Mouse (Mus musculus): ENCODE results near the gene Tmem9. TPM values are rescaled to one million over a fixed set of nuclear protein-coding genes. Genes with fewer than 3 reads are reported as not detected.

Tmem9 gene
- polyA plus RNA-seq, 1 experiment: 20.4 TPM

DNA sequence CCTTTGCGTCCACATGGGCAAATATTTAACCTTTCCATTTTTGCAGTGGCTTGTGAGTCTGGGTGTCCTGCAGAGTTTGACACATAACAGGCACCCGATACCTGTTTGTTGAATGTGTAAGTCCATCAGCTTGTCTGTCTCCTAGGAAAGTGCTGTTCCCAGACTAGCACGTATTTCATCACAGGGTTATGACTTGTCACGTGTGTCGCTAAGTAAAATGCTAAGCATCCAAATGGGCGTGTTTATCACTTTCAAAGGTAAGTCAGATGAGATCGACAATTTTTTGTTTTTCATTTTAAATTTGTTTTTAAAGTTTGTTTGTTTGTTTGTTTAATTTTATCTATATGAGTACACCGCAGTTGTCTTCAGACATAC is 196 bp downstream of the Tmem9 start:
- Histone ChIP-seq H3K36me3 (ENCODE audit: control insufficient read depth, insufficient read depth, low read length) (no peaks in the 10 kb centered on the region), H3K27me3 (ENCODE audit: control insufficient read depth, insufficient read depth, low read length) (peaks cover 3% of the 10 kb centered on the region; the same call in 1 of the 2 replicates), H3K27ac (ENCODE audit: insufficient read depth, low read depth, low read length) (no peak overlapping the region), H3K4me1 (ENCODE audit: control insufficient read depth, insufficient read depth, insufficient read length, low read length) (peaks cover 3% of the 10 kb centered on the region; the same call in 1 of the 2 replicates), H3K4me3 (ENCODE audit: low read depth, low read length) (0 out of 2 replicates have a peak overlapping the region, but pooled peaks have one; percentile 65)
- TF ChIP-seq CTCF (IDR thresholded peaks at IDR 0.05; ENCODE audit: extremely low read depth, insufficient read length, insufficient replicate concordance, low read depth, low read length): no peak
- no peak for TF ChIP-seq POLR2A (IDR thresholded peaks at IDR 0.05; ENCODE audit: low read depth, low read length)
- WGBS: 13% methylated on average over 8 of the region's 8 CpGs

DNA sequence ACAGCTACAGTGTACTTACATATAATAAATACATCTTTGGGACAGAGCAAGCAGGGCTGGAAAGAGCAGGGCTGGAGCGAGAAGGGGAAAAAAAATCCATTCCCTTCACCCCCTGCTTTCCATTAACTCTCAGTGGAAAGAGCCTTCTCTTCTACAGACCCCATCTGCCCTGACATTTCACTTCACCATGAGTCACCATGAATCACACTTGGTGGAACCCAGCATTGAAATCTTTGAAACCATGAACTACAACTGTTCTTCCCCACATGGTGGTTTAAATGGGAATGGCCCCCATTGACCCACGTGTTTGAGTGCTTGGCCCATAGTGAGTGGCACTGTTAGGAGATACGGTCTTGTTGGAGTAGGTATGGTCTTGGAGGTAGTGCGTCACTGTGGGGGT is 2.3 kb downstream of the Tmem9 start:
- H3K27me3 ChIP-seq (ENCODE audit: control insufficient read depth, insufficient read depth, low read length): peaks cover 8% of the 10 kb centered on the region
- H3K36me3 ChIP-seq (ENCODE audit: control insufficient read depth, insufficient read depth, low read length): no peaks in the 10 kb centered on the region
- H3K27ac ChIP-seq (ENCODE audit: insufficient read depth, low read depth, low read length): no peak overlapping the region
- WGBS: 92% methylated on average over 4 of the region's 4 CpGs
- peaks cover 3% of the 10 kb centered on the region; the same call in 1 of the 2 replicates for H3K4me1 ChIP-seq (ENCODE audit: control insufficient read depth, insufficient read depth, insufficient read length, low read length)
- no peak for TF ChIP-seq POLR2A (IDR thresholded peaks at IDR 0.05; ENCODE audit: low read depth, low read length)
- no peak for TF ChIP-seq CTCF (IDR thresholded peaks at IDR 0.05; ENCODE audit: extremely low read depth, insufficient read length, insufficient replicate concordance, low read depth, low read length)
- no peak overlapping the region for H3K4me3 ChIP-seq (ENCODE audit: low read depth, low read length)

DNA sequence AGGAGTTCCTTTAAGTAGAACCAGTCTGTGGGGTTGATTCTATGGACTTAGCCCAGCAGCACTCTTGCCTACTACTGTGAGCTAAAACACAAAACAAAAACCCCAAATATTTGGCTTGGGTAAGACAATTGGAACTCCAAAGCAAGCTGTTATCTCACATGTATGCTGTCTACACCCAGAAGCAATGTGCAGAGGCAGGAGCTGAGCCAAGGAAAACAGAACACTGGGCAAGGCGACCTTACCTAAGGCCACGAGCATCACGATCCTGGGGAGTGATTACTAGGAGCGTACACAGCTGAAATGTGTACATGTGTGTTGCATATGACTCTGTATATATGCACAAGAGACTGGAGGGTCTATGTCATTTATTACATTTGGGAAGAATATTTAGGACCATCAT is 5.6 kb downstream of the Tmem9 start:
- Histone ChIP-seq H3K4me3 (ENCODE audit: low read depth, low read length) (no peak overlapping the region), H3K27ac (ENCODE audit: insufficient read depth, low read depth, low read length) (no peak overlapping the region), H3K36me3 (ENCODE audit: control insufficient read depth, insufficient read depth, low read length) (no peaks in the 10 kb centered on the region), H3K27me3 (ENCODE audit: control insufficient read depth, insufficient read depth, low read length) (peaks cover 4% of the 10 kb centered on the region), H3K4me1 (ENCODE audit: control insufficient read depth, insufficient read depth, insufficient read length, low read length) (peaks cover 1% of the 10 kb centered on the region; the same call in 1 of the 2 replicates)
- 46% methylated on average over 4 of the region's 4 CpGs for WGBS
- no peak for TF ChIP-seq CTCF (IDR thresholded peaks at IDR 0.05; ENCODE audit: extremely low read depth, insufficient read length, insufficient replicate concordance, low read depth, low read length)
- no peak for TF ChIP-seq POLR2A (IDR thresholded peaks at IDR 0.05; ENCODE audit: low read depth, low read length)

DNA sequence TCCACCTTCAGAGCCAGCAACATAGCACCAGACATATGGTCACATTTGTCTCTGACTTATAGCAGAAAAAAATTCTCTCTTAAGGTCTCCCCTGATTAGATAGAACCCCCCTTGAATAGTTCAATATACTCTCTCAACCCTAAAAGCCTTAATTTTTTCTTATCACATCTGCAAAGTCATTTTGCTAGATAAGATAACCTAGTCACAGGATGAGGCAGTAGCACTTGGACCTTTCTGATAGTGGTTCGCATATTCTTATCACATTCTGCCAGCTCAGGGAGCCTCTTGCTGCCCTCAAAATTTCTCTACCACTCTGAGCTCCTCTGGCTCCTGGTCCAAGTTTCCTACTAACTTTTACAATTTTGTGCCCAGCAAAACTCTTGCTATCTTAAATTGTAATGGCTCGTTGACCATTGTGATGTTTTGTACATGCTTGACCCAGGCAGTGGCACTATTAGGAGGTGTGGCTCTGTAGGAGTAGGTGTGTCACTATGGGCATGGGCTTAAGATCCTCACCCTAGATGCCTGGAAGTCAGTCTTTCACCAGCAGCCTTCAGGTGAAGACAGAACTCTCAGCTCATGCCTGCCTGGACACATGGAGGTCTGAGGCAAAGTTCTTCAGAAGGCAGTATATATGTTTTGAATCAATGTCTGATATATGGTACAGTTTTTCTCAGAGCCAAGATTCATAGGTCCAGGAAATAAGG is 7.0 kb downstream of the Tmem9 start:
- TF ChIP-seq POLR2A (IDR thresholded peaks at IDR 0.05; ENCODE audit: low read depth, low read length) (no peak), CTCF (IDR thresholded peaks at IDR 0.05; ENCODE audit: extremely low read depth, insufficient read length, insufficient replicate concordance, low read depth, low read length) (no peak)
- Histone ChIP-seq H3K27me3 (ENCODE audit: control insufficient read depth, insufficient read depth, low read length) (peaks cover 4% of the 10 kb centered on the region; the same call in 1 of the 2 replicates), H3K4me3 (ENCODE audit: low read depth, low read length) (no peak overlapping the region), H3K36me3 (ENCODE audit: control insufficient read depth, insufficient read depth, low read length) (no peaks in the 10 kb centered on the region), H3K4me1 (ENCODE audit: control insufficient read depth, insufficient read depth, insufficient read length, low read length) (peaks cover 1% of the 10 kb centered on the region; the same call in 1 of the 2 replicates), H3K27ac (ENCODE audit: insufficient read depth, low read depth, low read length) (no peak overlapping the region)
- WGBS: 31% methylated on average over 2 of the region's 2 CpGs

DNA sequence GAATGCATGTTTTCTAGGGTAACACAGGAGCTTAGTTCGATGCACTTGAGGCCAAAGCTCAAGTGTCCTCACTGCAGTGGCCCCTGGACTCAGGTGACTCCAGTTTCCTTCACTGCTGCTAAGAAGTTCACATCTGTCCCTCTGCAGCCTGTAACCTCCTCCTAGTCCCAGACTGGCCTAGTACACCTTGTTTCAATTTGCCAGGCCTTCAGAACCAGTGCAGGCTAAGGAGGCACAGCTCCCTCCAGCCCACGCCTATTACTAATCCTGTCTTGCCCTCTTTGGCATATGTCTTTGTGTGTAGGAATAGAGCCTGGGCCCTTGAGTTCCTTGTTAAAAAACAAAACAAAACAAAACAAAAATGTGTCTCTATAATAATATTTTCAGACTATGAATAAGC is 9.4 kb downstream of the Tmem9 start:
- TF ChIP-seq POLR2A (IDR thresholded peaks at IDR 0.05; ENCODE audit: low read depth, low read length) (no peak), CTCF (IDR thresholded peaks at IDR 0.05; ENCODE audit: extremely low read depth, insufficient read length, insufficient replicate concordance, low read depth, low read length) (no peak)

DNA sequence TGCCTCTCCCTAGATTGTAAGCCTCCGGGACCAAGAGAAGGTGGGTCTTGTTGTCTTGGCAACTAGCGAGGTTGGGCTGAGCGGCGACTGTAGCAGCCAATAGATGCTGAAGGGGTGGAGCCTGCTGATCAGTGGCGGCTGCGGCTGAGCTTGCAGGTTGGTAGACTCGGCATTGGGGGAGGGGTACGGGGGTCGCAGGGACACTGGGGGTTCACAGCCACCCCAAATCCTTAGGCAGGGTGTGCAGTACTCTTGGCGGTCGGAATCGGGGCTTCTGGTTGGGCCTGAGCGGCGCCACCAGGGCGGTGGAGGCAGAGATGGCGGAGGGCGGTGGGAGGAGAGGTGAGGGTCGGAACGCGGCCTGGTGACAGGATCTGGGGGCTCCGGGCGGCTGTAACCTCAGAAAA is 10.0 kb downstream of the Tmem9 start:
- WGBS: 1% methylated on average over 22 of the region's 22 CpGs
- H3K4me3 ChIP-seq (ENCODE audit: low read depth, low read length): peak overlapping the region; percentile 87
- no peak overlapping the region for H3K27ac ChIP-seq (ENCODE audit: insufficient read depth, low read depth, low read length)
- TF ChIP-seq CTCF (IDR thresholded peaks at IDR 0.05; ENCODE audit: extremely low read depth, insufficient read length, insufficient replicate concordance, low read depth, low read length) (no peak), POLR2A (IDR thresholded peaks at IDR 0.05; ENCODE audit: low read depth, low read length) (no peak)
- peaks cover 4% of the 10 kb centered on the region; the same call in 1 of the 2 replicates for H3K27me3 ChIP-seq (ENCODE audit: control insufficient read depth, insufficient read depth, low read length)
- peaks cover 1% of the 10 kb centered on the region; the same call in 1 of the 2 replicates for H3K4me1 ChIP-seq (ENCODE audit: control insufficient read depth, insufficient read depth, insufficient read length, low read length)
- H3K36me3 ChIP-seq (ENCODE audit: control insufficient read depth, insufficient read depth, low read length): no peaks in the 10 kb centered on the region

More for the DNA sequence above, 9.4 kb downstream of the Tmem9 start:
- Histone ChIP-seq H3K27me3 (ENCODE audit: control insufficient read depth, insufficient read depth, low read length) (peaks cover 4% of the 10 kb centered on the region; the same call in 1 of the 2 replicates), H3K4me3 (ENCODE audit: low read depth, low read length) (no peak overlapping the region), H3K4me1 (ENCODE audit: control insufficient read depth, insufficient read depth, insufficient read length, low read length) (peaks cover 1% of the 10 kb centered on the region; the same call in 1 of the 2 replicates), H3K27ac (ENCODE audit: insufficient read depth, low read depth, low read length) (no peak overlapping the region), H3K36me3 (ENCODE audit: control insufficient read depth, insufficient read depth, low read length) (no peaks in the 10 kb centered on the region)
- WGBS: 74% methylated on average over 2 of the region's 2 CpGs

DNA sequence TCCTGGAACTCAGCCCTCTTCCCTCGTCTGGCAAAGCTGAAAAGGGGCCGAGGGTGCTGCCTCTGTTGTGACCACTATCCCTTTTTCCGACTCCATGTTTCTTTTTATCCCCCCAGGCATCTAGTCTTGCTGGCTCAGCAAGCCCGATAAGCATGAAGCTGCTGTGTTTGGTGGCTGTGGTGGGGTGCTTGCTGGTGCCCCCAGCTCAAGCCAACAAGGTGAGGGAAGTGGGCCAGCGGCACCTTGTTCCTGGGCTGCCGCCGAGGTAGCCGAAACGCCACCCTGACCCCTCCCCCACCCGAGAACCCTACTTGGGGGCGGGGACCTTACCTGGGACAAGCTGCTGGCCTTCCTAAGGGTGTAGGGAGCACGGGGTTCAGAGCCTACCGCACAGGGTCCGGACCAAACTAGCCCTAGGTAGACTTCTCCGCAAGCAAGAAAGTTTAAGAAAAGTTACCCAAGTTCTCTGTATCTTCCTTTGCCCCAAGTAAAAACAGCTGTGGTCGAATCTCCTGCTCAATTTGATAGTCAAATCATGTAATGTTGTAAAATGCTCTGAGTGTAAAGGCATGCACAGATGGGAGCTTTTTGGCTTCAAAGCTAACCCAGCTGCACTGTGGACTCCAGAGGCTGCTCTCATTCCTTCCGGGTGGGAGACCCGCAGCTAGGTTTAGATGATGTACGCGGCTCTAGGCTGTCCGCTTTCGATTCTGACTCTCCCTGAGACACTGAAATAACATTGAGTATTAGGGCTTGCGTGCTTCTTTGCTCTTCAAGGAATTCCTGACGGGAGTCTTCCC is 10.6 kb downstream of the Tmem9 start:
- no peak for TF ChIP-seq POLR2A (IDR thresholded peaks at IDR 0.05; ENCODE audit: low read depth, low read length)
- TF ChIP-seq CTCF (IDR thresholded peaks at IDR 0.05; ENCODE audit: extremely low read depth, insufficient read length, insufficient replicate concordance, low read depth, low read length): no peak
- Histone ChIP-seq H3K27me3 (ENCODE audit: control insufficient read depth, insufficient read depth, low read length) (0 out of 2 replicates have a peak, but pooled peaks cover under 1% of the 10 kb centered on the region), H3K4me1 (ENCODE audit: control insufficient read depth, insufficient read depth, insufficient read length, low read length) (peaks cover 1% of the 10 kb centered on the region; the same call in 1 of the 2 replicates), H3K36me3 (ENCODE audit: control insufficient read depth, insufficient read depth, low read length) (no peaks in the 10 kb centered on the region), H3K27ac (ENCODE audit: insufficient read depth, low read depth, low read length) (no peak overlapping the region), H3K4me3 (ENCODE audit: low read depth, low read length) (peak overlapping the region; percentile 87)
- WGBS: 10% methylated on average over 24 of the region's 24 CpGs
